In the genomic region with DNA sequence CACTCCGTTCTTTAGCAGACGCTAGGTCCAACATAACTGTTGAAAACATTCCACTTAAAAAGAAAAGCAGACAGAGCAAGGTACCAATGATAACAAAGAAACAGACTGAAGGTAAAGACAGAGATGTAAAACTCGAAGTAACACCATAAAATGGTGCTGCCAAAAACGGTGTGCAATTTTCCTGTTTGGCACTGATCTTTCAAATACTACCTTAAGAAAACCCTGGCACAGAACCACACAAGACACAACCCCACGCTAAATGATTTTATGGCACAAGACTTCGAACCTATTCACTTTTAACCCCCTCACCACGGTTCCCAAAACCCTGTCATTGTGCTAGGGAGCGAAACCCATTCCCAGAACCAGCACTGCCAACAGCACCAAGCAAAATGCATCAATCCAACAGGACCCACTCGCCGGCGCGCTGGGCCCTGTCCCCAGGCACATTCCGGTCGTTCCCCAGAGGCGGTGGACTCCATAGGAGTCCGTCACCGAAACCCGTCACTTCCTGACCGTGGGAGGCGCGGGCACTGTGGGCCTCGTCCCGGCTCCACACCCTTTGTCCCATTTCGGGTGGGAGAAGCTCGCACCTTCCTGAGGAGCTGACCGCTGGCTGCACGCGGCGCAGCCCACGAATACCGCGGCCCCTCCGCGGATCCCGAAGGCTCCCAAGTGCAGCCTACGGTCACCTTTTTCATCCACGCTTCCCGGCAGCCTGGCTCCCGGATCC, we compare ENCODE assay signal across 8 mouse cellular contexts. TPM values are rescaled to one million over a fixed set of nuclear protein-coding genes. Genes with fewer than 3 reads are reported as not detected.
DNase-seq lines count a peak whose midpoint lies in the region; ATAC-seq and TF ChIP-seq lines count a peak whose summit lies in the region.

No protein-coding gene starts in this region.

- no peak for ATAC-seq in limb, embryonic 12.5 days (ENCODE audit: insufficient number of reproducible peaks, insufficient read depth, low FRiP score, low TSS enrichment, low read depth)
- ATAC-seq in midbrain, embryonic 15.5 days (replicated peaks) = peak; percentile 14

- H3K27me3 ChIP-seq in limb, embryonic 12.5 days = no peaks in the 10 kb centered on the region
- no peaks in the 10 kb centered on the region for H3K27me3 ChIP-seq in midbrain, embryonic 15.5 days (replicated peaks)
- H3K27me3 ChIP-seq in testis, adult 2 months (ENCODE audit: control insufficient read depth, insufficient read depth, low read length) = no peaks in the 10 kb centered on the region

- peaks cover 38% of the 10 kb centered on the region for H3K36me3 ChIP-seq in limb, embryonic 12.5 days
- H3K36me3 ChIP-seq in midbrain, embryonic 15.5 days (replicated peaks) = peaks cover 12% of the 10 kb centered on the region
- H3K36me3 ChIP-seq in testis, adult 2 months (ENCODE audit: control insufficient read depth, insufficient read depth, low read length) = peaks cover 2% of the 10 kb centered on the region

- peak overlapping the region; percentile 83 for H3K27ac ChIP-seq in limb, embryonic 12.5 days
- peak overlapping the region; percentile 84 for H3K27ac ChIP-seq in midbrain, embryonic 15.5 days
- H3K27ac ChIP-seq in testis, adult 2 months (ENCODE audit: control insufficient read depth, insufficient read depth, low read depth, low read length) = peak overlapping the region; percentile 76

- no peak for TF ChIP-seq POLR2A in testis, adult 2 months (IDR thresholded peaks at IDR 0.05; ENCODE audit: control insufficient read depth, low read depth, low read length)

- WGBS in limb, embryonic 12.5 days = under 1% methylated on average over 39 of the region's 39 CpGs
- WGBS in midbrain, embryonic 15.5 days = under 1% methylated on average over 39 of the region's 39 CpGs

- no peak for TF ChIP-seq CTCF in testis, adult 2 months (IDR thresholded peaks at IDR 0.05; ENCODE audit: control insufficient read depth, insufficient read depth, insufficient replicate concordance, low read depth, low read length)

- no peaks in the 10 kb centered on the region for H3K9me3 ChIP-seq in limb, embryonic 12.5 days
- H3K9me3 ChIP-seq in midbrain, embryonic 15.5 days = no peaks in the 10 kb centered on the region

- H3K4me1 ChIP-seq in limb, embryonic 12.5 days (replicated peaks) = peaks cover 20% of the 10 kb centered on the region
- H3K4me1 ChIP-seq in midbrain, embryonic 15.5 days = peaks cover 46% of the 10 kb centered on the region
- no peaks in the 10 kb centered on the region; the same call in 1 of the 2 replicates for H3K4me1 ChIP-seq in testis, adult 2 months (ENCODE audit: control insufficient read depth, insufficient read depth, low read length)

- peak overlapping the region; percentile 95 for H3K4me2 ChIP-seq in limb, embryonic 12.5 days
- peak overlapping the region; percentile 94 for H3K4me2 ChIP-seq in midbrain, embryonic 15.5 days

- peak overlapping the region; percentile 98 for H3K9ac ChIP-seq in limb, embryonic 12.5 days (replicated peaks)
- peak overlapping the region; percentile 91 for H3K9ac ChIP-seq in midbrain, embryonic 15.5 days

- peak overlapping the region; percentile 100 for H3K4me3 ChIP-seq in limb, embryonic 12.5 days (replicated peaks)
- H3K4me3 ChIP-seq in midbrain, embryonic 15.5 days = peak overlapping the region; percentile 86
- peak overlapping the region; percentile 96 for H3K4me3 ChIP-seq in testis, adult 2 months (ENCODE audit: control insufficient read depth, low read depth, low read length)

- DNase-seq in ovary, adult 18-20 months (ENCODE audit: low spot score) = peak; percentile 10
- no peak for DNase-seq in ovary, postnatal 10 days (ENCODE audit: low spot score)
- peak; percentile 57 to 60 for DNase-seq in cerebellum, postnatal 10 days
- peak; percentile 47 to 50 for DNase-seq in frontal cortex, postnatal 36 days (ENCODE audit: low spot score in 2 of 2)
- DNase-seq in induced T-regulatory cell, adult 2 months (ENCODE audit: low read depth) = peak; percentile 62

RNA-seq across cellular contexts. Expression of gene Cramp1l, which starts 0.6 kb away (rescaled TPM):
- polyA plus RNA-seq in limb, embryonic 12.5 days (2016; fragmentation: Nextera tagmentation; extraction: Ambion mirVana) = 9.4 and 12.1 TPM in 2 replicates
- 6.3 and 7.1 TPM in 2 replicates for polyA plus RNA-seq in midbrain, embryonic 15.5 days (2015; fragmentation: Nextera tagmentation; extraction: Ambion mirVana)
- polyA plus RNA-seq in testis, adult 2 months (2012; rRNA removed) = 26.5 and 27.6 TPM in 2 replicates

RNA-seq across cellular contexts. Expression of gene Ift140, which starts 0.9 kb away (rescaled TPM):
- 26.2 and 26.5 TPM in 2 replicates for polyA plus RNA-seq in limb, embryonic 12.5 days (2016; fragmentation: Nextera tagmentation; extraction: Ambion mirVana)
- polyA plus RNA-seq in midbrain, embryonic 15.5 days (2015; fragmentation: Nextera tagmentation; extraction: Ambion mirVana) = 20.0 and 22.5 TPM in 2 replicates
- polyA plus RNA-seq in testis, adult 2 months (2012; rRNA removed) = 130 and 146 TPM in 2 replicates

RNA-seq across cellular contexts. Expression of gene Jpt2, which starts 54.5 kb away (rescaled TPM):
- 265 and 277 TPM in 2 replicates for polyA plus RNA-seq in limb, embryonic 12.5 days (2016; fragmentation: Nextera tagmentation; extraction: Ambion mirVana)
- 102 and 103 TPM in 2 replicates for polyA plus RNA-seq in midbrain, embryonic 15.5 days (2015; fragmentation: Nextera tagmentation; extraction: Ambion mirVana)
- 5.4 and 6.5 TPM in 2 replicates for polyA plus RNA-seq in testis, adult 2 months (2012; rRNA removed)

Comparison
In these comparisons a context has a peak if more than half of its experiments do, and no peak if none do; other contexts are left out.
1. RNA of gene Jpt2, which starts 54.5 kb away (polyA plus RNA-seq): 265 to 277 TPM in limb, embryonic 12.5 days and 102 to 103 TPM in midbrain, embryonic 15.5 days; 5.4 to 6.5 TPM in testis, adult 2 months; every median in the first group is over 10 times any median in the second.
2. Peak in every context shown above with its lines, with median percentiles within 50 percentile points of each other: H3K27ac ChIP-seq and H3K4me3 ChIP-seq.